In the genomic region with DNA sequence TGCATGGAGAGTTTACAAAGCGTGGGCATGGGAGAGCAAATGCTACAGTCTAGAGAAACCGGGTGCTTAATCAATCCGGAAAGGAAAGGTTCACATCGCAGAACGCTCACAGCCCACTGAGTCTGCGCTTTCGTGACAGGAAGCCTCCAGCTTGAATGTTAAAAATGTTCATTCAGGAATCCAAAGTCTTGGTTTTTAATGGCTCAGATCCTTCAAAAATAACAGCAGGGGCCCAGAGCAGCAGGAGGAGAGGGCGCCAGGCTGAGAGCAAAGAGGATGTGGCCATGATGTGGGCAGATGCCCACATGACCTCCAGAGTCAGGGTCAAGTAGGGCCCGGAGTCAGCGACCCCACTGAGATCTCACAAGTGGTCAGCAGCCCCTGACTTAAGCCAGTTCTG, we compare ENCODE assay signal across 9 mouse cellular contexts.
DNase-seq lines count a peak whose midpoint lies in the region; ATAC-seq and TF ChIP-seq lines count a peak whose summit lies in the region.
"Had no signal": no experiment of that assay in that cellular context is flagged by ENCODE, and none has a peak within 500 bp of the region (broad histone marks: within the 10 kb centered on the region; RNA-seq: fewer than 3 reads in every experiment).

No protein-coding gene starts in this region.

- no peak overlapping the region for H3K27ac ChIP-seq in kidney, postnatal 0 days
- H3K27ac ChIP-seq in limb, embryonic 15.5 days, result peak overlapping the region; percentile 82

- 0 out of 2 replicates have a peak, but pooled peaks cover 4% of the 10 kb centered on the region for H3K4me1 ChIP-seq in kidney, postnatal 0 days (replicated peaks; ENCODE audit: insufficient read depth, low read length)
- H3K4me1 ChIP-seq in limb, embryonic 15.5 days, result peaks cover 21% of the 10 kb centered on the region

- WGBS in kidney, postnatal 0 days, result 32% methylated on average over 10 of the region's 10 CpGs
- 35% methylated on average over 10 of the region's 10 CpGs for WGBS in limb, embryonic 15.5 days

- H3K4me2 ChIP-seq in kidney, postnatal 0 days (ENCODE audit: low read length), result peak overlapping the region; percentile 27; the same call in 1 of the 2 replicates
- H3K4me2 ChIP-seq in limb, embryonic 15.5 days, result peak overlapping the region; percentile 13; the same call in 1 of the 2 replicates

- H3K9ac ChIP-seq in kidney, postnatal 0 days (ENCODE audit: low read depth, low read length), result no peak overlapping the region
- no peak overlapping the region for H3K9ac ChIP-seq in limb, embryonic 15.5 days

- H3K36me3 ChIP-seq in kidney, postnatal 0 days (ENCODE audit: insufficient read depth, low read length), result no peaks in the 10 kb centered on the region
- H3K36me3 ChIP-seq in limb, embryonic 15.5 days, result no peaks in the 10 kb centered on the region

- ATAC-seq in kidney, postnatal 0 days (replicated peaks; ENCODE audit: low FRiP score, low read depth), result no peak
- ATAC-seq in limb, embryonic 15.5 days (ENCODE audit: insufficient number of reproducible peaks, low FRiP score, low TSS enrichment, low read depth), result no peak

- DNase-seq in kidney, postnatal 0 days (ENCODE audit: low spot score), result peak; percentile 60
- no peak for DNase-seq in kidney, adult 9 months
- DNase-seq in cerebellum, adult 9-11 months, result peak; percentile 9
- peak; percentile 4 to 63 for DNase-seq in frontal cortex, adult 2 months (ENCODE audit: extremely low spot score in 1 of 2, low spot score in 1 of 2)
- no peak for DNase-seq in retina, embryonic 14.5 days (ENCODE audit: low spot score)
- no peak for DNase-seq in thymus, postnatal 0 days (ENCODE audit: low spot score)
- no peak for DNase-seq in spleen, postnatal 14 days (ENCODE audit: low spot score in 2 of 2)
- DNase-seq: thymus, postnatal 14 days had no signal

- no peaks in the 10 kb centered on the region for H3K9me3 ChIP-seq in kidney, postnatal 0 days (replicated peaks; ENCODE audit: low read length)
- no peaks in the 10 kb centered on the region for H3K9me3 ChIP-seq in limb, embryonic 15.5 days

- TF ChIP-seq CTCF in kidney, postnatal 0 days (IDR thresholded peaks at IDR 0.05; ENCODE audit: low read depth), result no peak

- H3K27me3 ChIP-seq in kidney, postnatal 0 days (ENCODE audit: insufficient read depth, low read length), result no peaks in the 10 kb centered on the region
- no peaks in the 10 kb centered on the region for H3K27me3 ChIP-seq in limb, embryonic 15.5 days

- no peak overlapping the region for H3K4me3 ChIP-seq in kidney, postnatal 0 days (replicated peaks; ENCODE audit: low read depth, low read length)
- no peak overlapping the region for H3K4me3 ChIP-seq in limb, embryonic 15.5 days

Comparison
In these comparisons a context has a peak if more than half of its experiments do, and no peak if none do; other contexts are left out.
1. DNase-seq: peak in kidney, postnatal 0 days (single experiment), cerebellum, adult 9-11 months (single experiment) and frontal cortex, adult 2 months (2 of 2); none in kidney, adult 9 months (single experiment), retina, embryonic 14.5 days (single experiment), thymus, postnatal 0 days (single experiment) and spleen, postnatal 14 days (0 of 2).